Mouse (Mus musculus) telencephalon, adult 2 months (tissue): ENCODE measurements at regions not wholly inside any gene's neighbourhood (a gene's known extent, or its start where the extent isn't known, plus 50 kb on each side); places are given as distances from the start of the nearest gene placed in this dataset.

Experiments used
- DNase-seq: peaks from one replicate; pipeline ENCODE4 v3.0.0-alpha.2; 2011; ENCODE audit warnings: low read depth, low spot score

- no peak for DNase-seq
Measured at GRCm38 (mm10) chr10:96372616-96373346, 236.4 kb downstream of the Gm5426 start.

GRCm38 (mm10) chr10:96373481-96373880 lies 237.1 kb downstream of the Gm5426 start:
- no peak for DNase-seq

GRCm38 (mm10) chr10:96374293-96375069 lies 238.1 kb downstream of the Gm5426 start:
- no peak for DNase-seq

GRCm38 (mm10) chr10:96375070-96375447 lies 238.7 kb downstream of the Gm5426 start:
- DNase-seq = no peak

- DNase-seq = no peak
Measured at GRCm38 (mm10) chr10:96377549-96377948, 239.3 kb upstream of the Btg1 start.

- DNase-seq = no peak
Measured at GRCm38 (mm10) chr10:96379016-96379771, 237.6 kb upstream of the Btg1 start.

GRCm38 (mm10) chr10:96381664-96382063 lies 235.1 kb upstream of the Btg1 start:
- DNase-seq = no peak

GRCm38 (mm10) chr10:96391748-96392147 lies 225.1 kb upstream of the Btg1 start:
- DNase-seq = no peak

GRCm38 (mm10) chr10:96392836-96393235 lies 224.0 kb upstream of the Btg1 start:
- DNase-seq = no peak

GRCm38 (mm10) chr10:96394210-96394609 lies 222.6 kb upstream of the Btg1 start:
- no peak for DNase-seq

- DNase-seq = no peak
Measured at GRCm38 (mm10) chr10:96395017-96395416, 221.8 kb upstream of the Btg1 start.

GRCm38 (mm10) chr10:96397931-96398561 lies 218.8 kb upstream of the Btg1 start:
- no peak for DNase-seq

- no peak for DNase-seq
Measured at GRCm38 (mm10) chr10:96398562-96399288, 218.1 kb upstream of the Btg1 start.

GRCm38 (mm10) chr10:96399636-96400400 lies 217.0 kb upstream of the Btg1 start:
- DNase-seq = no peak

GRCm38 (mm10) chr10:96400793-96401192 lies 216.0 kb upstream of the Btg1 start:
- DNase-seq = no peak

GRCm38 (mm10) chr10:96406306-96406705 lies 210.5 kb upstream of the Btg1 start:
- DNase-seq = no peak

- DNase-seq = no peak
Measured at GRCm38 (mm10) chr10:96407846-96408245, 209.0 kb upstream of the Btg1 start.

- DNase-seq = no peak
Measured at GRCm38 (mm10) chr10:96408250-96408649, 208.6 kb upstream of the Btg1 start.

- no peak for DNase-seq
Measured at GRCm38 (mm10) chr10:96410028-96410427, 206.8 kb upstream of the Btg1 start.

- DNase-seq = no peak
Measured at GRCm38 (mm10) chr10:96414807-96415206, 202.0 kb upstream of the Btg1 start.
